Mouse (Mus musculus) heart, adult 8-10 months (tissue): ENCODE measurements around the gene Agap1. TPM values are rescaled to one million over a fixed set of nuclear protein-coding genes. Genes with fewer than 3 reads are reported as not detected.

Experiments
- DNase-seq: peaks from one replicate; pipeline ENCODE4 v3.0.0; 2022; ENCODE audit warnings: low spot score
- total RNA-seq, 4 experiments: library from RNA; stranded (reverse); gene quantifications; 2 replicates each; pipeline ENCODE4 v1.2.4; 2022

Gene Agap1
- total RNA-seq, 4 experiments from 2014 or later = 53.0 to 74.6 (median 64.9) TPM

DNA sequence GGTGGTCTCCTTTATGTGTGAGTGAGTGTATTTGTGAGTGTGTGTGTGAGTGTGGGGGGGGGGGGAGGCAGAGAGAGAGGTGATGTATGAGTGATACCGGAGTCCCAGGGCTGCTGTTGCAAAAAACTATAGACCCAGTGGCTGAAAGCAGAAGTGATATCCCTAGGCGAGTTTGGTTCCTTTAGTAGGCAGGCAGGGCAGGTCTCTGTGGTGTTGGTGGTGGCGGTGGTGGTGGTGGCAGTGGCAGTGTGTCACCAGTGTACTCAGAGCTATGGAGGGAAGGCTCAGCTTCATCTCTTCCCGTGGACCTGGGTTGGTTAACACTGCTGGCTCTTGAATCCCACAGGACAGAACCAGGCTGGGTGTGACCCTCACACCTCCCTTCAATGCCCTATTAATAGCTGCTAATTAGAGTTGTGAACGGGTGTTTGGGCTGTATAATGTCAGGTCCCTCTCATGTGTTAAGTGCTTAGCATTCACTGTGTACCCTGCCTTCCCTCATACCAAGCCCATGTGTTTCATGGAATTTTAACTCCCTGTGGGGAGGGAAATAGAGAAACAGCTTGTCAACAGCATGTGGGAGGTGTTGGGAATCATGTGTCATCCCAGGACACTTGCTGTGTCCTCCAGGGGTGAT, 158.7 kb downstream of the Agap1 start:
- no peak for DNase-seq

DNA sequence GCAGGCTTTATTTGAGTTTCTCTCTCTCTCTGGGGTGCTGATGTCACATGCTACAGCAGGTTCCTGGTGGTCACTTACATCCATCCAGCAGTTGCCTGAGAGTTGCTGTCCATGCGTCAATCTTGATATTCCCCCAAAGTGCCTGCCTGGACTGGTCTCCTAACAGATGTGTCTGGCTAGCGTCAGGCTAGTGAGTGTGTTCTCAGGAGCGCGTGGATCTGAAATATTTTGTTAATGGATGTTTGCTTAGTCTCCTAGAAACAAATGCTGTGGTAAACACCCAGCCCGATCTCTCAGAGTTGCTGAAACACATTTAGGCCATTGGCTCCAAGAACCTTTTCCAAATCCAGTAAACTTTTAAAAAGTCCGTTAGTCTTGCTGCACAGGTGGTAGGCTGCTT, 161.9 kb downstream of the Agap1 start:
- no peak for DNase-seq

DNA sequence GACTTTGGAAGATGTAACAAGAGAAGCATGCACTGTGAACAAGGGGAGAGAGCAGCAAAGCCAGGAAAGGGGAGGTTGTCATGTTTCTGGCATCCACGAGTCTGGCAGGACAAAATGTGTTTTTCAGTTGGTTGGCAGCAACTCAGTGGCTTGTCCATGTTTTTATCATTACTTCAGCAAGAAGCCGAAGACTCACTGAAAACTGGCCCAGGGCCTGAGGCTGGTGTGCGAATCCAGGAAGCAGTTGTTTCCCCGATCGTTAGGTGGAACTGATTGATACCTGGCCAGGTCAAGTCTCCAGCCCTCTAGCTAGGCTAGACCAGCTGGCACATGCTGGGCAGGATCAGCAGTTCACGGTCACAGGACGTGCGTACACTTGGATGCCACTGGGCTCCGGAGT, 162.7 kb downstream of the Agap1 start:
- peak; percentile 65 for DNase-seq

DNA sequence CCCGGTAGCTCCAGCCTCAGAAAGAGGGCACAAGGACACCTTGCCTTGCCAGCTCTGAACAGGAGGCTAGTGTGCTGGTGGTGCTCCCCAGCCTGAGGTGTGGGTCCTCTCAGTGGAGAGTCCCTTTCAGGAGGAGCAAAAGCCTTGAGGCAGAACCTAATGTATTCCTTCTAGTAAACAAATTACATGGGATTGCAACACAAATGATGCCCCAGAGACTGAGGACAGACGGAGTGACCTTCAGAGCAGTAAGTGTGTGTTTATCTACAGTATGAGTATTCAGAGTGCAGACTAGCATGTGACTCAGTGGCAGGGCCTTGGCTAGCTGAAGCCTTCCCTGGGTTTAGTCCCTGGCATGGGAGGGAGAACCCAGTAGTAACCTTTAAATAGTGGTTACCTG, 165.4 kb downstream of the Agap1 start:
- DNase-seq = peak; percentile 64

DNA sequence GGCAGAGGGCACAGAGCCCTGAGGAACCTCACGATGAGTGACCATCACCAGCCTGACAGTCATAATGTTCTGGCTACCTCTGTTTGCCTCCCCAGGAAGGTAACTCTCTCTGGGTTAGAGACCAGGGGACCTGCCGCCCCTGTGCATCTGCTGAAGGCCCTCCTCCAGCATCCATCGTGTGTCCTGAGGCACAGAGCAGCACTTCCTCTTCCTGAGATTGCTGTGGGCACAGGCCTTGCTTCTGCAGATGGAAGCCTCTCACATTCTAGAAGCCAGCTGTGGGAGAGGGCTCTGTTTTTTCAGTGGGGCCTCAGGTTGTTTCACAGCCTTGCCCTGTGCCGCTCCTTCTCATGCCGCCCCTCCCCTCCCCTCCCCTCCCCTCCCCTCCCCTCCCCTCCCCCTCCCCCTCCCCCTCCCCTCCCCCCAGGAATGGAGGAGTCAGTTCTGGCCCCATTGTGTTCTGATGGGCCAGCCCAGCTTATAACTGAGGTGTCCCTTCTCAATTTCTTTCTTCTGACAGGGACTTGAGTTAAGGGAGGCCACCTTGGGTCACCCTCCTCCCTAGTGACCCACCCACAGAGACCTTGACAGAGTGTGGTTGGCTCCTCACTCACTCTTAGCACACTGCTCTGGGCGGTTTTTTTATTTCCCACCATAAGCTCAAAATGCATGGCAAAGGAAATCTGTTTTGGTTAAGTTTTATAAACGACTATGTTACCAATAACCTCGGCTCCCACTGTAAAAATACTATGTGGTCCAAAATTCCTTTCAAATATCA, 166.6 kb downstream of the Agap1 start:
- no peak for DNase-seq

DNA sequence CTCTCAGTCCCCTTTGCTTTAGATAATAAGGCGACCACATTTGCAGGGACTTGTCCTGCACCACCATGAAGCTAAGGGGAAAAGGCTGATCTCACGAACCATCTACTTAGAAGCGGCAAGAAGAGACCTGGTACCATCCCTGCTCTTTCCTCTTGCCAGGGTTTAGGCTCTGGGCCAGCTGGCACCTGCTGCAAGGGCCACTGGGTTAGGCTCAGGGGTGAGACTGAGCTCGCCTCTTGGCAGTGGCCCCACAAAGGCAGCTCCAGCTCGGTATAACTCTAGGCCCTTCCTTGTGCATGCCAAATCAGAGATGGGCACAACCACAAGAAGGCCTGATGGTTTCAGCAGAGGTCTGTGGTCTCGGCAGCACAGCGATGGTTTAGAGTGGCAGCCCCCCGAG, 167.3 kb downstream of the Agap1 start:
- no peak for DNase-seq

DNA sequence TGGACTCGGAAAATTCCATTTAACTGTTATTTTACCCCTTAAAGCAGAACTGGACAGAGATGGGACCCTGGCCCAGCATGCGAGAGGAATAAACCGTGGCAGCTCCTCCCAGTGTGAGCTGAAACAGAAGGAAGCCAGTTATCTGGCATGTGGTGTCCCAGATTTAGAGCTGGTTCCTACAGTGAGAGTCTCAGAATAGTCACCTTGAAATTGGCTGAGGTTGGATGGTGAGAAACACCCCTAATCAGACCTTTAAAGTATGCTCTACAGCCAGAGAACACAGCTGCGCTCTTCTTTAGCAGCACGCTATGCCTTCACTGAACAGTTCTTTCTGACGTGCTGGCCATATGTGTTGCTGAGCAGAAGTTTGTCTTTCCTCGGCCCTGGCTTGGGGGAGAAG, 168.2 kb downstream of the Agap1 start:
- no peak for DNase-seq

DNA sequence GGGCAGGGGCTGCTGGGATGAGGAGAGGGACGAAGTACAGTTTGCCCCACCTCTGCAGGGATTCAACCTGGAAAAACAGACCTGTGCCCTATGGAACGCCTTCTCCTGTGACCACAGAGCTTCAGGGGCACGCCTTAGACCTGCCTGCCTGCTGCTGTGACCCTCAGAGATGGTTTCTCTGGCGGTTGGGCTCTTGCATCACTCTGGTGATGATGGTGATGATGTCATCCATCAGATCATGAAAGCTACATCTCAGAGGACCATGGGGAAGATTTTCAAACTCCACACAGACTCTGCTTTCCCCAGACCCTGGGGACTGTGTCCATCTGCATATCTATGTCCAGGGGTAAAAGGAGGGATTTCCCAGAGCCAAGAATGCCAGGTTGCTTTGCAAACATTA, 170.7 kb downstream of the Agap1 start:
- no peak for DNase-seq

DNA sequence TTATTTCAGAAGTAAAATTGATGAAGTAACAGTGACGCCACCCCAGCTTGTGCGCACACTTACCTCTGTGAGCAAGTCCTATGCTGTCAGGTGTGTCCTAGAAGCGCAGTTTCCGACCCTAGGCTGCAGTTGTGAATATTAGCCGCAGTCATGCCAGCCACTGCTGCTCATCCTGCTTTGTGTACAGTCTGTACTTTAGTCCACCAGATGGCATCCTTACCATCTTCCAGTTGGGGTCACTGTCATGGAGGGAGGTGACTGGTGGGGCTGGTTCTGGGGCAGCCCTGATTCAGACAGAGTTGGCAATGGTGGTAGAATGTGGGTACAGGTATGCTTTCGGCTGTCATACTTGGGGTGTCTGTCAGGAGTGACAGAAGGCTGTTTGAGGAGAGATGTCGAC, 171.4 kb downstream of the Agap1 start:
- no peak for DNase-seq

DNA sequence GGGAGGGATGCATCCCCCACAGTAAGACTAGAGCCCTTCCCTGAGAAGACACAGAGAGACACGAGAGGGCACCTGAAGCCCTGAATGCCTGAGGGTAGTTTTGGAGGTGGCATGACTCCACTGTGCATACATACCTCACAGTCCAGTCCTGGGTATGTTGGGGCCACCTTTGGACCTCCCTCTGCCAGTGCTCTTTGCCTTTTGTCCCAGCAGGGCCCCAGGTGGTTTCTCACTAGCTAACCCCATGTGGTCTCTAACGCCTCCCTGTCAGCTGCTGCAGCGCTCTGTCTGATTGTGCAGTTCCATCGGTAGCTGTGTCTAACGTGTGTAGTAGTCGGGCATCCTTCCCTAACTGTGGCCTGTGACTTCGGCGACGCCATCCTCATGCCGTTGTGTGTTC, 172.3 kb downstream of the Agap1 start:
- no peak for DNase-seq

DNA sequence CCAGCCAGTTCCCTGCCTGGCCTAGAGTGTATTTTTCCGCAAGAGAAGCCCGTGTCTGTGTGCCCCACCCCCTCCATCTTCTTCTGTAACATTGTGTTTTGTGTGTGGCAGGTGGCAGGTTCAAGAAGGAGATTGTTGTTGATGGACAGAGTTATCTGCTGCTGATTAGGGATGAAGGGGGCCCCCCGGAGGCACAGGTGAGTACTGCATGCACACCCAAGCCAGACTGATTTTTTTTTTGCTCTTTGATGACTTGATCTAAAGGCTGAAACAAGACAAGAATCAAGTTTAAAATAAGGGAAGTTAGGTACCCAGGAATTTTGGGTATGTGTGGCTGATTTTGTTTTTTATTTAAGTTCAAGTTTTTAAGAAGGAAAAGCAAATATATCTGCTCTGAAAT, 173.0 kb downstream of the Agap1 start:
- no peak for DNase-seq

DNA sequence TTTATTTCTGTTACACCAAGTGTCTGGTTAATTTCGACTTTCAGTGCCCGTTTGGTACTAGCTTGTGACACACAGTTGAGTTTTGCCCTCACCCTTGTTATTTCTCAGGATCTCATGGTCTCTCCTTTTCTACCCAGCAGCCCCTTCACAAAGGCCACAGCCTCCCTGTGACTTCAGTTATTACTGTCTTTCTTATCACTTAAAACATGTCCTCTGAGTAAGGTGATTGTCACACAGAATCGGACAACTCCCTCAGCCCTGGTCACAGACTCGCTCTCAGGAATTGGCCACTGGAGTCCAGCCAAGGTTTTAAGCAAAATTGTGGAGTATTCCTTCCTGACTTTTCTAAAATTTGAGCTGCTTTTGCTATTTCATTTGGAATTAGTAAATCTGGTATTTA, 176.2 kb downstream of the Agap1 start:
- DNase-seq = no peak

DNA sequence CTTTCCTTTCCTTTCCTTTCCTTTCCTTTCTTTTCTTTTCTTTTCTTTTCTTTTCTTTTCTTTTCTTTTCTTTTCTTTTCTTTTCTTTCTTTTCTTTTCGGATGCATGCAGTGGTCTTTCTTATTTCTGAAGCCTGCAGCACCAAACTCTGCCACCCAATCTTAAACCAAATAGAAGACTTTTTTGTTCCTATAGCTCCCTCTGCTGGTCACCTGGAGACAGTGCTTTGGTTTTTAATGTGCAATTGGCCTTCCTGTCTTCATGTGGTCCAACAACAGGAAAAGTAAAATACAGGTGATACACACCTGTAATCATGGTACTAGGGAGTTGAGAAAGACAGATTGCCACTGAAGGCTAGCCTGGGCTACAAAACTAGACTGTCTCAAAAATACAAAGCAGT, 177.1 kb downstream of the Agap1 start:
- DNase-seq = peak; percentile 69

DNA sequence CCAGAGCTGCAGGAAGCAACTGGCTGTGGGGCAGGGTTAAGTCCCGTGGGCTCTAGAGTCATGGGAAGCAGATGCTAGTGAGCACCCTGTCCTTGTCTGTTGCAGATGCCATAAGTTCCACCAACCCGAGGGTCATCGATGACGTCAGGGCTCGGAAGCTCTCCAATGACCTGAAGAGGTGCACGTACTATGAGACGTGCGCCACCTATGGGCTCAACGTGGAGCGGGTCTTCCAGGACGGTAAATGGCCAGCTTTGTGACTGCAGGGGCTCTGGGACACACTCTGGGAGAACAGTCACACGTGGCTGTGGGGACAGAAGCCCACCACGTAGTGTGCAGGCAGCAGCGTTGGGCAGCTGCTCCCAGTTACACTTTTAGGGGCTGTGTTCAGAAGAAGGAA, 179.4 kb downstream of the Agap1 start:
- DNase-seq = no peak

DNA sequence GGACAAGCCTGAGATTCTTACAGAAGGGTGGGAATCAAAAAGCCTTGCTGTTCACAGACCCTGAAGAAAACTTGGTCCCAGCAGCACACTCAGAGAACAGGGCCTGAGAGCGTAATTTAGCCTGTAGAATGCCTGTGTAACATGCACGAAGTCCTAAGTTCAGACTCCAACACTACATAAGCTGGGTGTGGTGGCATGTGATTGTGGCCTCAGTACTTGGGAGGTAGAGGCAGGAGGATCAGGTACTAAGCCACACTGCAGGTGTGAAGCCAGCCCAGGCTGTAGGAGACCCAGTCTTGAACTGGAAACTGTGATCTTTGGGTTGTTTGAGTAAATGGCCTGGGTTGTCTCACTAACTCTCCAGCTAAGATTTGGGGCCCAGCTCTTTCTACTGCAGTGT, 180.5 kb downstream of the Agap1 start:
- no peak for DNase-seq

DNA sequence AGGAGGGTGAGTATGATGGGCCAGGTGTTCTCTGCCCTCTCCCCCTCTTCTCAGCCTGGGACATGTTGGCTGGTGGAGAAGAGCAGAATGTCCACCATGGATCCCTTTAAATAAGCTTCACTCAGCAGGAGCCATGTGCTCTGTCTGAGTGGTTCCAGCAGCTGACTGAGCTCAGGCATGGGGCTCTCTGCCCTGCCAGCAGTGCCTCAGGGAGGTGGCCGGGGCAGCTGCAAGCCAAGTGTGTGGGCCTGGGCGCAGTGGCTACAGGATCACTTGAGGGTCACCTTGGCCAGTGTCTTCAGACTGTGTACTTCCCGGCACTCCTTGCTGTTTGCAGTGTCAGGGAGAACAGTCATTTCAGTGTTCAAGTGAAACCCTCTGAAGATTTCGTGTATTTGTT, 183.1 kb downstream of the Agap1 start:
- DNase-seq = no peak

DNA sequence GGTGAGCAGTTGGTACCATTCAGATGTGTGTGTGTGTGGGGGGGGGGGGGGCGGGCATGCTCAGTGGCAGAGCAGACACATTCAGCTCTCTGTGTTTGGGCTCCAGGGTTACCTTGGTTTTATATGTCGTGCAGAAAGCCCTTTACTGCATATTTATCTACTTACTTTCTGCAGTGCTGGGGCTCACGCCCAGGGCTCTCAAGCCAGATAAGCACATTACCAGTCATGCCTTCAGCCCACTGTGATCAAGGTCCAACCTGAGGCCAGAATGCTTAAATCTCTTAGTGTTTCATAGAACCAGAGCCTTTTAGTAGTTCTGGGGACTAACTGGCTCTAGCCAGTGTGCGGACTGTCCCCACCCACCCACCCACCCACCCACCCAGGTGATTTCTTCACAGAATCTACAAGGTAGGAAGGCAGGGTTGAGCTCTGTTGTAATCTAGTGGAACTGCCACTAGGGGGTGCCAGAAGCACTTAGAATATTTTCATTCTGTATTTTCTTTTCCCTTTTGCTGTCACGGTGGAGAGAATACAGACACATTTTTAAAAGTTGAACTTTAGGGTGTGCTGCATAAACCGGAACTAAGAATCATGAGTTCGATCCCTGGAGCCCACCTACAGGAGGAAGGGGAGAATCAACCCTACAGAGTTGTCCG, 189.0 kb downstream of the Agap1 start:
- peak; percentile 61 for DNase-seq

DNA sequence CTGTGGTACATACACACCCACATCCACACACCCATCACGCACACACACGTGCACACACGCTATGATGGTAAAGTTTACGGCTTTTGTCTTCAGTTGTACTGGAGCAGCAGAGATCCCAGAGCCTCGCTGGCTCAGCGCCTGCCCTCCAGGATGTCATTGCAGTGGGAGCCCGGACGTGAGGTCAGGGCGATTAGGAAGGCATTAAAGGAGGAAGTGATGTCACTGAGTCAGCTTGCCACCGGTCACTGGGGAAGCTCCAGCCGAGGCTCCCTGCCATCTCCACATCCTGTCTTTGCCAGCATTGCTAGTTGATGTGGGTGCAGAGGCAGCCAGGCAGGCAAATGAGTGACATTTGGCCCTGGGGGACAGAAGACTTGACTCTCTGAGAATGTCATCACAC, 189.5 kb downstream of the Agap1 start:
- peak; percentile 83 for DNase-seq

DNA sequence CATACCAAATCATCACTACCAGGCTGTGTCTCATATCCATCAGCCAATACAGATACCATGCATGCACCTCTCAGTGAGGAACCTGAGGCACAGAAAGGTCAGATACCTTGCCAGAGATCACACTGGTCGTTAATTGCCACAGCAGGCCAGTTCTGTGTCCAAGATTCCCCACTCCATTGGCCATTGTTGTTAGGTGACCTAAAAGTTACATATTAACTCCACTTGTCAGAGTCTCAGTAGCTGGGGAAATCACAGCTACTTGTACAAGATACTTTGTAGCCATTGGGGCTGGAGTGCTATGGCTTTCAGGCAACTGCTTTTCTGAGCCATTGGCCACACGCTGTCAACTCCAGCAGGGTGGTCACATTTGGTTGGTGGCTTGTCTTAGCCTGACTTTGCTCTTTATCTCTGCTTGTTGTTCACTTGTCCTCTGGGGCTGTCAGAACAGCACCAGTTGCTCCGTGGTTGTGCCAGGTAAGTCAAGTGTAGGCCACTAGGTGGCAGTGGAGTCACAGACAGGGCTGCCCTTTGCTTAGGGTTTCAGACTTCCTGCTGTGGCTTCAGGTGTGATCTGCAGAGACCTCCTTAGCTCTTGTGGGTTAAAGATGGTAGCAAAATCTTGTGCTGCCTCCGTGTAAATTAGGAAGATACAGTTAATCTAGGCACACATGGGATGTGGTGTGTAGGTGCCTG, 191.9 kb downstream of the Agap1 start:
- DNase-seq = peak; percentile 52

DNA sequence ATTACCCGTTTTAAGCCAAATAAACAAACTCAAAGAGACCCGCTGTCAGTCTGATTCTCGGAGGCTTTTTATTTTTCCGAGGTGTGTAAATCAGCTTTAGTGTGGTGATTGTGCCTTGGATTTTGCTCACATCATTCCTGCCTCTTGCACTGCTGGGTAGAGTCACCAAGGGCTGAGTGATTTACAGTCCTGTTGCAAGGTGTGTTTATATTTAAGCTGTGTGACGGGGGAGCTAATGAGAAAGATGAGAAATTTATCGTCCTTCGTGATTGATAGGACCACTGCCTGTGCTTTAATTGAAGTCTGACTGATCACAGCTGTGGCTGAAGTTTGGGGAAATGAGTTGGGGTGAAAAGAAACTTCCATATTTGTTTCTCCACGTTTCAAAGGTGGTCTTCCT, 192.9 kb downstream of the Agap1 start:
- no peak for DNase-seq

DNA sequence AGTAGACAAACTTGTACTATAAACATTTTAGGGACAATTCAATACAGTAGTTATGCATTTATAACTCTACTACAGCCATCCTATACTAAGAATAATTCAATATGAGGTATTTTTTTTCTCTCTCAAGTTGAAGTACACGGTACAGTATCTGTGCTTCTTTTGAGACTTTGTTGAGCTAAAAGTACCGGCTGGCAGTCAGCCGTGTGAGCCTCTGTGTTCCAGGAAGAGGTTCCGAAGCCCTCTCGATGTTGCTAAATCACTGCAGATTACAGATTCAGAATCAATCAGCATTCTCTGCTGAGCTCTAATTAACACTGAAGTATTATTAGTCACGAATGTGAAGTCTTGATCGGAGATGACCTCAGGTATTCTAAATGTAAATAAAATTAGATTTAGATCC, 196.0 kb downstream of the Agap1 start:
- DNase-seq = no peak

DNA sequence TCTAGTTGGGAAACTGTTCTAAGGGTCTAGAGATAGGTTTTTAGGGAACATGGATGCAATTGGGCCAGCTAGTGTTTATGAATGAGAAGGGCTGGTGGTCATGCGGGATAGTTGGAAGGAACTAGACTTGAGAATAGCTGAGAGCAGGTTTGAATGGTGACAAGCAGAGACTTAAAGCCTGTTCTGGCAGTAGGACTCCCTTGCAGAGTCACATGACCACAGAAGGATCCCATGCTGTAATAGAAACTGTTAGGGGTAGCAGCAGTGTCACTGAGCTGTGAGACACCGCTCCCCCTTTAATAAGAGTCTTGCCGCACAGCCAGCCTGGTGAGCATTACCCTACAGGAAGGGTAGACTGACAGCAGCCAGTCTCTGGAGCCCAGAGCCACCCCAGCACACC, 201.6 kb downstream of the Agap1 start:
- DNase-seq = no peak
